Mouse (Mus musculus): Measurements from ENCODE around the gene Nacad. TPM values are rescaled to one million over a fixed set of nuclear protein-coding genes. Genes with fewer than 3 reads are reported as not detected.

Gene Nacad
- polyA plus RNA-seq, 1 experiment from 2014 or later = 28.4 TPM

- DNase-seq (ENCODE audit: low spot score) = no peak
- no peaks in the 10 kb centered on the region for H3K36me3 ChIP-seq (ENCODE audit: control insufficient read depth, insufficient read depth, low read length)
- H3K9me3 ChIP-seq (ENCODE audit: control insufficient read depth, low read length) = no peaks in the 10 kb centered on the region
- H3K27me3 ChIP-seq (ENCODE audit: control insufficient read depth, insufficient read depth, low read length) = no peaks in the 10 kb centered on the region
- no peak for ATAC-seq (replicated peaks; ENCODE audit: low FRiP score)
- no peak overlapping the region for H3K27ac ChIP-seq (ENCODE audit: low read depth, low read length)
- WGBS = 76% methylated on average over 8 of the region's 8 CpGs
- H3K9ac ChIP-seq (ENCODE audit: low read length) = no peak overlapping the region
- no peak overlapping the region for H3K4me2 ChIP-seq (ENCODE audit: low read depth, low read length, severe bottlenecking)
- H3K4me1 ChIP-seq (replicated peaks; ENCODE audit: control insufficient read depth, insufficient read depth, low read length) = no peaks in the 10 kb centered on the region
- H3K4me3 ChIP-seq (ENCODE audit: low read depth, low read length) = no peak overlapping the region
These were observed 30.3 kb upstream of the Nacad start for GRCm38 (mm10) chr11:6636150-6636549.

GRCm38 (mm10) chr11:6629655-6630054 lies 23.8 kb upstream of the Nacad start:
- no peak for DNase-seq (ENCODE audit: low spot score)
- Histone ChIP-seq H3K4me3 (ENCODE audit: low read depth, low read length) (no peak overlapping the region), H3K27ac (ENCODE audit: low read depth, low read length) (no peak overlapping the region), H3K4me1 (replicated peaks; ENCODE audit: control insufficient read depth, insufficient read depth, low read length) (peaks cover 4% of the 10 kb centered on the region), H3K36me3 (ENCODE audit: control insufficient read depth, insufficient read depth, low read length) (no peaks in the 10 kb centered on the region), H3K27me3 (ENCODE audit: control insufficient read depth, insufficient read depth, low read length) (no peaks in the 10 kb centered on the region), H3K9me3 (ENCODE audit: control insufficient read depth, low read length) (no peaks in the 10 kb centered on the region), H3K4me2 (ENCODE audit: low read depth, low read length, severe bottlenecking) (no peak overlapping the region), H3K9ac (ENCODE audit: low read length) (no peak overlapping the region)
- no peak for ATAC-seq (replicated peaks; ENCODE audit: low FRiP score)

GRCm38 (mm10) chr11:6628568-6628967 lies 22.7 kb upstream of the Nacad start:
- WGBS = 23% methylated on average over 4 of the region's 4 CpGs
- ATAC-seq (replicated peaks; ENCODE audit: low FRiP score) (0 out of 2 replicates have a peak, but pooled peaks have one; percentile 36), DNase-seq (ENCODE audit: low spot score) (peak; percentile 75)
- H3K27ac ChIP-seq (ENCODE audit: low read depth, low read length) = no peak overlapping the region
- H3K4me3 ChIP-seq (ENCODE audit: low read depth, low read length) = no peak overlapping the region
- no peaks in the 10 kb centered on the region for H3K27me3 ChIP-seq (ENCODE audit: control insufficient read depth, insufficient read depth, low read length)
- peaks cover 4% of the 10 kb centered on the region; the same call in 1 of the 2 replicates for H3K36me3 ChIP-seq (ENCODE audit: control insufficient read depth, insufficient read depth, low read length)
- no peaks in the 10 kb centered on the region for H3K9me3 ChIP-seq (ENCODE audit: control insufficient read depth, low read length)
- no peak overlapping the region for H3K9ac ChIP-seq (ENCODE audit: low read length)
- no peak overlapping the region for H3K4me2 ChIP-seq (ENCODE audit: low read depth, low read length, severe bottlenecking)
- peaks cover 10% of the 10 kb centered on the region for H3K4me1 ChIP-seq (replicated peaks; ENCODE audit: control insufficient read depth, insufficient read depth, low read length)

GRCm38 (mm10) chr11:6627731-6628130 lies 21.9 kb upstream of the Nacad start:
- Histone ChIP-seq H3K4me3 (ENCODE audit: low read depth, low read length) (no peak overlapping the region), H3K27ac (ENCODE audit: low read depth, low read length) (no peak overlapping the region), H3K4me1 (replicated peaks; ENCODE audit: control insufficient read depth, insufficient read depth, low read length) (peaks cover 10% of the 10 kb centered on the region), H3K9ac (ENCODE audit: low read length) (no peak overlapping the region), H3K4me2 (ENCODE audit: low read depth, low read length, severe bottlenecking) (no peak overlapping the region), H3K9me3 (ENCODE audit: control insufficient read depth, low read length) (no peaks in the 10 kb centered on the region), H3K36me3 (ENCODE audit: control insufficient read depth, insufficient read depth, low read length) (peaks cover 4% of the 10 kb centered on the region; the same call in 1 of the 2 replicates), H3K27me3 (ENCODE audit: control insufficient read depth, insufficient read depth, low read length) (no peaks in the 10 kb centered on the region)
- ATAC-seq (replicated peaks; ENCODE audit: low FRiP score) (no peak), DNase-seq (ENCODE audit: low spot score) (no peak)
- 89% methylated on average over 4 of the region's 4 CpGs for WGBS

GRCm38 (mm10) chr11:6626388-6626772 lies 20.5 kb upstream of the Nacad start:
- peak overlapping the region; percentile 59; the same call in 1 of the 2 replicates for H3K27ac ChIP-seq (ENCODE audit: low read depth, low read length)
- peak overlapping the region; percentile 88 for H3K4me2 ChIP-seq (ENCODE audit: low read depth, low read length, severe bottlenecking)
- no peaks in the 10 kb centered on the region for H3K9me3 ChIP-seq (ENCODE audit: control insufficient read depth, low read length)
- 17% methylated on average over 16 of the region's 16 CpGs for WGBS
- peak overlapping the region; percentile 74 for H3K4me3 ChIP-seq (ENCODE audit: low read depth, low read length)
- DNase-seq (ENCODE audit: low spot score) (peak; percentile 65), ATAC-seq (replicated peaks; ENCODE audit: low FRiP score) (peak; percentile 20)
- H3K36me3 ChIP-seq (ENCODE audit: control insufficient read depth, insufficient read depth, low read length) = peaks cover 4% of the 10 kb centered on the region; the same call in 1 of the 2 replicates
- peak overlapping the region; percentile 83 for H3K9ac ChIP-seq (ENCODE audit: low read length)
- no peaks in the 10 kb centered on the region for H3K27me3 ChIP-seq (ENCODE audit: control insufficient read depth, insufficient read depth, low read length)
- H3K4me1 ChIP-seq (replicated peaks; ENCODE audit: control insufficient read depth, insufficient read depth, low read length) = peaks cover 10% of the 10 kb centered on the region

GRCm38 (mm10) chr11:6625478-6626387 lies 19.9 kb upstream of the Nacad start, which contains the start of gene Tbrg4:
Gene Tbrg4, minus strand, starts transcription at chr11:6626067.
- under 1% methylated on average over 66 of the region's 66 CpGs for WGBS
- Histone ChIP-seq H3K4me3 (ENCODE audit: low read depth, low read length) (peak within 1 kb of the TSS; percentile 74), H3K36me3 (ENCODE audit: control insufficient read depth, insufficient read depth, low read length) (peaks cover 5% of the 10 kb centered on the region; the same call in 1 of the 2 replicates), H3K4me1 (replicated peaks; ENCODE audit: control insufficient read depth, insufficient read depth, low read length) (peaks cover 10% of the 10 kb centered on the region), H3K27me3 (ENCODE audit: control insufficient read depth, insufficient read depth, low read length) (no peaks in the 10 kb centered on the region), H3K9ac (ENCODE audit: low read length) (peak within 1 kb of the TSS; percentile 83), H3K4me2 (ENCODE audit: low read depth, low read length, severe bottlenecking) (peak within 1 kb of the TSS; percentile 88), H3K9me3 (ENCODE audit: control insufficient read depth, low read length) (no peaks in the 10 kb centered on the region), H3K27ac (ENCODE audit: low read depth, low read length) (peak within 1 kb of the TSS; percentile 59; the same call in 1 of the 2 replicates)
- ATAC-seq (replicated peaks; ENCODE audit: low FRiP score) = peak; percentile 96
- DNase-seq (ENCODE audit: low spot score) = peak; percentile 94

- Histone ChIP-seq H3K4me2 (ENCODE audit: low read depth, low read length, severe bottlenecking) (peak overlapping the region; percentile 88), H3K4me3 (ENCODE audit: low read depth, low read length) (peak overlapping the region; percentile 74), H3K36me3 (ENCODE audit: control insufficient read depth, insufficient read depth, low read length) (peaks cover 10% of the 10 kb centered on the region; the same call in 1 of the 2 replicates), H3K9ac (ENCODE audit: low read length) (peak overlapping the region; percentile 83), H3K27me3 (ENCODE audit: control insufficient read depth, insufficient read depth, low read length) (no peaks in the 10 kb centered on the region), H3K9me3 (ENCODE audit: control insufficient read depth, low read length) (no peaks in the 10 kb centered on the region), H3K27ac (ENCODE audit: low read depth, low read length) (no peak overlapping the region), H3K4me1 (replicated peaks; ENCODE audit: control insufficient read depth, insufficient read depth, low read length) (peaks cover 10% of the 10 kb centered on the region)
- ATAC-seq (replicated peaks; ENCODE audit: low FRiP score) (no peak), DNase-seq (ENCODE audit: low spot score) (peak; percentile 26)
- 76% methylated on average over 14 of the region's 14 CpGs for WGBS
These were observed 18.9 kb upstream of the Nacad start for GRCm38 (mm10) chr11:6624619-6625382.

- H3K36me3 ChIP-seq (ENCODE audit: control insufficient read depth, insufficient read depth, low read length) = peaks cover 20% of the 10 kb centered on the region; the same call in 1 of the 2 replicates
- WGBS = 89% methylated on average over 10 of the region's 10 CpGs
- no peak overlapping the region for H3K9ac ChIP-seq (ENCODE audit: low read length)
These were observed 17.9 kb upstream of the Nacad start for GRCm38 (mm10) chr11:6623704-6624103.

More at GRCm38 (mm10) chr11:6623704-6624103, 17.9 kb upstream of the Nacad start:
- H3K4me2 ChIP-seq (ENCODE audit: low read depth, low read length, severe bottlenecking) = no peak overlapping the region
- H3K27me3 ChIP-seq (ENCODE audit: control insufficient read depth, insufficient read depth, low read length) = no peaks in the 10 kb centered on the region
- no peak for ATAC-seq (replicated peaks; ENCODE audit: low FRiP score)
- no peak for DNase-seq (ENCODE audit: low spot score)
- H3K4me3 ChIP-seq (ENCODE audit: low read depth, low read length) = no peak overlapping the region
- peaks cover 10% of the 10 kb centered on the region for H3K4me1 ChIP-seq (replicated peaks; ENCODE audit: control insufficient read depth, insufficient read depth, low read length)
- no peaks in the 10 kb centered on the region for H3K9me3 ChIP-seq (ENCODE audit: control insufficient read depth, low read length)
- no peak overlapping the region for H3K27ac ChIP-seq (ENCODE audit: low read depth, low read length)

All from forebrain, embryonic 11.5 days (tissue).